Mouse (Mus musculus) CH12.LX (cell line): Measurements from ENCODE around the gene Gab1.

Experiments used
- CHD1 ChIP-seq: IDR thresholded peaks from 2 replicates; pipeline ENCODE4 v1.6.1; 2012; ENCODE audit warnings: low read depth, low read length, improper control_type of control experiment, inconsistent platforms
- CTCF ChIP-seq, 2 experiments: IDR thresholded peaks in 1 of 2; conservative IDR thresholded peaks in 1 of 2; 2 replicates each; pipeline ENCODE4 v1.5.1; 2011 to 2012; ENCODE audit warnings: low read depth in 2 of 2, low read length in 2 of 2, improper control_type of control experiment in 1 of 2, inconsistent platforms in 1 of 2, mild to moderate bottlenecking in 1 of 2, moderate library complexity in 1 of 2
- E2F4 ChIP-seq: IDR thresholded peaks from 2 replicates; pipeline ENCODE4 v1.6.1; 2011; ENCODE audit warnings: low read depth, low read length, improper control_type of control experiment; ENCODE audit not compliant: insufficient replicate concordance
- EP300 ChIP-seq: IDR thresholded peaks from 2 replicates; pipeline ENCODE4 v1.6.1; 2011; ENCODE audit warnings: low read length, improper control_type of control experiment
- GABPA ChIP-seq: IDR thresholded peaks from 2 replicates; pipeline ENCODE4 v1.6.1; 2012; ENCODE audit warnings: low read depth, low read length, improper control_type of control experiment, inconsistent platforms; ENCODE audit not compliant: insufficient replicate concordance
- KAT2A ChIP-seq: IDR thresholded peaks from 2 replicates; pipeline ENCODE4 v1.6.1; 2012; ENCODE audit warnings: low read length, improper control_type of control experiment, inconsistent platforms; ENCODE audit not compliant: insufficient replicate concordance
- POLR2A ChIP-seq: IDR thresholded peaks from 2 replicates; pipeline ENCODE4 v1.6.1; 2011; ENCODE audit warnings: low read depth, mild to moderate bottlenecking, improper control_type of control experiment, low read length
- ZKSCAN1 ChIP-seq: IDR thresholded peaks from 2 replicates; pipeline ENCODE4 v1.6.1; 2012; ENCODE audit warnings: low read depth, inconsistent platforms, low read length, improper control_type of control experiment, borderline replicate concordance

DNA sequence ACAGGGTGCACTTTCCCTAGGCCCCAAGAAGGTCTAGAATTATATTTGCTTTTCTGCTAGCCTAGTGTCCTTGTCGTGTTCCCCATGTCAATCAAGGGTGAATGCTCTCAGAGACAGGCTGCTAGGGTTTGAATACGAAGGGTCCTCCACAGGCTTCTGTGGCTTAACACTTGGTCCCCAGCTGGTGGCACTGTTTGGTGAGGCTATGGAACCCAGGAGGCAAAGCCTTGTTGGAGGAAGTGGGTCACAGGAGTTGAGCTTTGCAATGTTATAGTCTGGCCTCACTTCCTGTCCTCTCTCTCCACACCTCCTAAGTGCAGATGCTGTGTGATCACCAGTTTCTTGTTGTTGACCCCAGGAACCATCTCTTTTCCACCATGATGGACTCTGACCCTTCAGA, 63.3 kb downstream of the Gab1 start:
- TF ChIP-seq EP300, result no peak
- no peak for TF ChIP-seq KAT2A
- TF ChIP-seq POLR2A, result no peak
- TF ChIP-seq CTCF (conservative IDR thresholded peaks at IDR 0.05 in 1 of 2, IDR thresholded peaks at IDR 0.05 in 1 of 2; ENCODE audit: low read depth in 2 of 2, low read length in 2 of 2), result peak in 1 of 2 experiments; percentile 42; a peak in 2 of 4 replicates
- TF ChIP-seq E2F4, result no peak
- TF ChIP-seq GABPA, result no peak
- TF ChIP-seq CHD1, result no peak
- TF ChIP-seq ZKSCAN1, result no peak
